Mouse (Mus musculus): ENCODE measurements around the gene Cygb.
"Not testable (repeated sequence)": the region's sequence is repeated elsewhere in the genome, so short reads cannot be mapped to it uniquely, and the experiment has no call there.

Cygb gene

DNA sequence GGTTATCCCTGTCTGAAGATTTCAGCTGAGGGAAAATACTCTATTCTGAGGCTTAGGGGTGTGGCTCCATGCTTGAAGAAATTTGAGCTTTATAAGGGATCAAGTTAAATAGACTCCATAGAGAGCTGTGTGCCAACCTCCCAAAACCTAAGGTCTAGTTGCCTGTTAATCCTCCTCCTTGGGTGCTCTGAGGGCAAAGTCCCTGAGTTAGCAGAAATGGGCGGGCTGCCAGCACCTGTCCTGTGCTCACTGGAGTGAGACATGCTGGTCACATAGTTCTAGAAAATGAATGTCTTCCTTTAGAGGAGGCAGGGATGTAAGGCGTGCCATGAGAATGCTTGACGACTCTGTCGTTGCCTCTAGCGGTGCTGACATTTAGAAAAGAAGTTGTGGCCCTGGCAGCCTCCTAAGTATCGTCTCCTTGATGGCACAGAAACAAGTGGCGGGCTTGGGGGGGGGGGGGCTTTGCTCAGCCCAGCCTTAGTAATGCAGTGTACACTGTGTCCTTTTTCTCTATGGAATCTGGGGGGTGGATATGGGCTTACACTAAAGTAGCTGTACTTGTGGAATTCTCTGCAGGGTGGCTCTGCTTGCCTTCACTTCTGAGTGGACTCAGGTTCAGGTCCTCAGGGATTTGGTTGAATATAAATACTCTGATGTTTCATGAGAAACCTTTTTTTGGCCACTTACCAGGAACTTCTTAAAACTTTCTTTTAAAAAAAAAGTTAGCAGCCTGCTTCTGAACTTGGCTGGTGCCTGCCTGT, 20.7 kb upstream of the Cygb start:
- DNase-seq (ENCODE audit: low read depth), result no peak

DNA sequence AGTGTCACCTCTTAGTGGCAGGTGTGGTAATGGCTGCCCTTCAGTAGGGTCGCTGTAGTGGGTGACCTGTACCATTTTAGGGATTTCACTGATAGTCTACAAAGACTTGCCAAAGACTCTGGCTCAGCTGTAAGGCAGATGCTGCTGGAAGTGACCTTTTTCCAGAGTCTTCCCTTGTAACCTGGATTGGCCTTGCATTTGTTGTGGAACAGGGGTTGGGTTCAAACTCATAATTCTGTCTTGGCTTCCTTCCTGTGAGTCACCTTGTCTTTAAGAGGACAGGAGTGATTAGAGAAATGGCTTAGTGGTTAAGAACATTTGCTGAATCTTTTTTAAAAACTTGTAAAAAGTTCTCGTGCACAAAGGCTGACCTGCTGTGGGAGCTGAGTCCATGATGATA, 19.3 kb upstream of the Cygb start:
- no peak for DNase-seq (ENCODE audit: low read depth)

DNA sequence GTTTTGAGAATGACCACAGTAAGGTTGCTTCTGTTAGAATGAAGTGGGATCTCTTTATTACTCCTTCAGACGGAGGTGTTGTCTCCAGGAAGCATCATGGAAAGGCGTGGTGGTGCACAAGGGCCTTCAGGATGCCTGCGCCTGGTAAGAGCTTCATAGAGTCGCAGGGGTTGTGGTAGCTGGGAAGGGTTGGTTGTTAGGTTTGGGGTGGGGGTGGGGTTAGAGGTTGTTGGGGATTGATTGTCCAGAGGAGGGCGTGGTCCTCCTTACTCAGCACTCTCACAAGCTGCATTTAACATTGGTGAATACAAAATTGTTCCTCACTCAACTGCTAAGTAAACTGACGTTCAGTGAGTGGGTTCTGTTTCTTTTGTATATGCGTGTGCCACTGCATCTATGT, 18.5 kb upstream of the Cygb start:
- DNase-seq (ENCODE audit: low read depth), result no peak

DNA sequence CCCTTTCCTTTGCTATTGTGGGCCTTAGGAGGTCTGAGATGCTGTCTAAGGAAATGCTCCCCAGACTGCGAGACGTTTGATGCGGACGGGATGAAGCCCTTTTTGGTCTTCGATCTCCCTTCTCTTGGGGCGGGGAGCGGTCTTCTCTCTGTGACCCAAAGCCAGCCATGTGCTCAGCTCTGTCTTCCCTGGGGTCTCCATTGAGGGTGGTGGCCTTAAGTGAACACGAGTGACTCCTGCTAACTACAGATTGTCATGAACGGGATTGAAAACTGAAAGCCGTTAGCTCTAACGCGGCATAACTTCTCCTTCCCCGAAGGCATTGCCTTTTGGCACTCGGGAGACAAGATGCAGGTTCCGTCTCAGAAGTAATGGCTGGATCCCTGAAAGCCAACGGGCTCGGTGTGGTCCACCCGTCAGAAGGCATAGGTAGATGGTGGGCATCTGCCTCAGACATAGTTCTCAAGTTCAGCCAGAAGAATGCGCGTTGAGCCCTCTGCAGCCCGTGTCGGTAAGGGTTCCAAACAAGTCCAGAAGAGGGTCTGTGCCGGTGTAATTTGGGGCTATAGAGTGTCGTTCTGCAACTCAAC, 17.8 kb upstream of the Cygb start:
- no peak for DNase-seq (ENCODE audit: low read depth)

DNA sequence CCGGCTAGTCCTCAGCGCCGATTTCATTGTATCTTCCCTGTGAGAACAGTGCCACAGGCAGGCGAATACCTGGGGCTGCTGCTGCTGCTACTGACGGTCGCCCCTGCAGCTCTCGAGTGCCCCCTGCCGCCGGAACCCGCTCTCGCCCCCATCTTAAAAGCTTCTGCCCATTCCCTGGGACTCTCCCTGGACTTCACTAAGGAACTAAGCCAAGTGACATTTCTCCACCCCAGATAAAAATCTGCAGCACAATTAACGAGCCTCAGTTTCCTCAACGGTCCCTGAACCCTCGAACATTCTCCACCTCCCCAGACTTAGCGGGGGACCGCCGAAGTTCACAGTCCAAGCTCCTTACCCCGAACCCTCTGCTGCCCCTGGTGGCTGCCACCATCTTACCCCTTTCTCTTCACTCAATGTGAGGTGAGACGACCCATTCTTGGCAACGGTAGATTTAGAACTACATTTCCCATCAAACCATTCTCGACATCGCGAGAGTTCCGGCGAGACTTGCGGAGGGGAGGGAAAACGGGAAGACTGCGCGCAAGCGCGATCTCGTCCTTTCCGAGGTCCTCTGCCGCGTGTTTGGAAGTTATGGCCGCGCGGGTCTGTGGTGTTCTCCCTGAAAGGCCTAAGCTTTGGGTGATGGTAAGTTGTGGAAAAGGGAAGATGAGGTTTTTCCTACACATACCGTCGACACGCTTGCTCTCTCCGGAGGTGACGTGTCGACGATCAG, 17.2 kb upstream of the Cygb start:
- DNase-seq (ENCODE audit: low read depth), result peak; percentile 100

- DNase-seq (ENCODE audit: low read depth), result no peak
Measured at GRCm38 (mm10) chr11:116670386-116670785, 16.3 kb upstream of the Cygb start.

DNA sequence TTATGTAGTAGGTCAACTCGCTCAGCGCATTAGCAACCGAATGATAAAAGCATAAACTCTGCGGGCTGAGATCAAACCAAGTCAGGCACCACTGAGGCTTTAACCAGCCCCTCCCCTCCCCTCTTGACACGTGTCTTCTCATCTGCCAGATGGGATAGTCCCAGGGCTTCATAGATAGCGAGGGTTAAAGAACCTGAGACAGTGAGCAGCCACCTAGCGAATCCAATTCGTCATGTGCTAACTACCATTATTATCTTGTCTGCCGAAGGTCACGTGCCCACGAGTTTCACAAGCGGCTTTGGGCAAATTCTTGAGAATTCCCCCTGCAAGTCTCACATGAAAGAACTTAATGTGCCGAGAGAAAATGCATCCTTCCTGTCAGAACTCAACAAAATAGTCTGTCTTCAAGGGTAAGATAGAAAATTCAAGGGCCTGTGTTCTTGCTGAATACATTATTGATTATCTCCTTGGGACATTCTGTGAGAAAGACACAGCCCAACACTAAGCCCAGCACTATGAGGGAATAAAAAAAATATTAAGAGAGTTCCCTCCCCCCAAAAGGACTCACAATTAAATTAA, 15.8 kb upstream of the Cygb start:
- DNase-seq (ENCODE audit: low read depth), result no peak

GRCm38 (mm10) chr11:116669316-116669715, 15.2 kb upstream of the Cygb start:
- no peak for DNase-seq (ENCODE audit: low read depth)

DNA sequence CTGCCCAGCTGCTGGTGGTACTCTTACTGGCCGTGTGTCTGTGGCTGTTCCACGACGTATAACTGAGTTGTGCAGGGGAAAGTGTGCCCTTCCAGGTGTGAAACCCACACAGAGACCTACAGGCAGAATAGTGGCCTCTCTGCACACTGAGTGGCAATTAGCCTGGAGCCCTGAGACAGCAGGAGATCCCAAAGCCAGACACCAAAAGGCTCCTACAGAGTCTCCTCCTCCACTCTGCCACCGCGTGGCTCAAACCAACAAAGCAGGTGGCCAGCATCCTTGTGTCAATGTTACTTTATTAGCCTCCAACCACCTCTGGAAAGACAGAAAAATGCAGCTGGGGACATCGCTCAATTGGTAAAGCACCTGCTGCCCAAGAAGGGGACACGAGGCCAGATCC, 14.7 kb upstream of the Cygb start:
- DNase-seq (ENCODE audit: low read depth), result no peak

DNA sequence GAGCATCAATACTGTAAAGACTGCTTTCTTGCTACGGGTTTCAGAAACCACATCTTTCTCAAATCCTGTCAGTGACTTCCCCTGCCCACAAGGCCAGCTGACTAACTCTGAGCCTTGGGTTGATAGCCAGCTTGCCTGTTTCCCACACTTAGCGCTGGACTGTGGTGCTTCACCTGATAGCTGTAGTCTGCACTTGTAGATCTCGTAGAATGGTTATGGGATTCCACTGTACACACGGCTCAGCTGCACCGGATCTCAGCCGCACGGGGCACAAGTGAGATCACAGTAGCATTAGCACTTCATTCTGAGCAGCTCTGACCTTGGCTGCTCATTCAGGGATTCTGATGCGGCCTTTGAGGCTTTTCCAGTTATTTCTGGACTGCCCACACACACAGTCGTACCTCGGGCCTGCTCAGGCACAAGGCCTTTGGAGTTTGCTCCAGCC, 14.3 kb upstream of the Cygb start:
- no peak for DNase-seq (ENCODE audit: low read depth)

GRCm38 (mm10) chr11:116667930-116668329, 13.8 kb upstream of the Cygb start:
- DNase-seq (ENCODE audit: low read depth), result no peak

- DNase-seq (ENCODE audit: low read depth), result not testable (repeated sequence)
Measured at GRCm38 (mm10) chr11:116667012-116667411, 12.9 kb upstream of the Cygb start.

DNA sequence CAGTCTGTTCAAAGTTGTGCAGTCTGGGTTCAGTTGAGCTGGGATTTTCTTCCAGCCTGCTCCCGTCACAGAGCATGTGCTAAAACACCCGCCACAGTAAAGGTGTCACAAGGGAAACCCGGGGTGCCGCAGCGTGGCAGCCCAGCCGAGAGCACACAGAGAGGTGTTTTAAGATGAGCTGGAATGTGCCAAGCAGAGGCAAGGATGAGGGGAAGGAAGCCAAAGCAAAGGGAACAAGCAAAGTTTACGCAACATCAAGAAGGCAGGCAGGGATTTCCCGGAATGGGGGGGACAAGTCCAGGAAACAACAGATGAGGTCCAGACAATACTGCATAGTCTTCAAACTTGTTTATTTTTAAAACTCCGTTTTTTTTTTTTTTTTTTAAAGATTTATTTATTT, 12.5 kb upstream of the Cygb start:
- no peak for DNase-seq (ENCODE audit: low read depth)

DNA sequence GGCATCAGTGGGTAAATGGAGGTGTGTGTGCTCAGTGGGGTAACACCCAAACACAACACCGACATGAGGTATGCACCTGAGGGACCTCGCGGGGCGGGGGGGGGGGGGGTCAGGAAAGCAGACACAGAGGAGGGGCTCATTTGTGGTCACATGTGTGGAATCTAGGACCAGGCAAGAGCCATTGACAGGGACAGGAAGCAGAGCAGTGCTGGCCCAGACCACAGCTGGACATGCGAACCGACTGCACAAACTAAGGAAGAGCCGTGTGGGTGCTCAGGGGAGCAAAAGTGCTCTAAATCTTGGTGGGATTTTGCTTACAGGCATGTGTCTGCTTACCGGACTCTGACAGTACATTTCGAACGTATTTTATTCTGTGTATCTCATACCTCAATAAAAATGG, 11.2 kb upstream of the Cygb start:
- no peak for DNase-seq (ENCODE audit: low read depth)

DNA sequence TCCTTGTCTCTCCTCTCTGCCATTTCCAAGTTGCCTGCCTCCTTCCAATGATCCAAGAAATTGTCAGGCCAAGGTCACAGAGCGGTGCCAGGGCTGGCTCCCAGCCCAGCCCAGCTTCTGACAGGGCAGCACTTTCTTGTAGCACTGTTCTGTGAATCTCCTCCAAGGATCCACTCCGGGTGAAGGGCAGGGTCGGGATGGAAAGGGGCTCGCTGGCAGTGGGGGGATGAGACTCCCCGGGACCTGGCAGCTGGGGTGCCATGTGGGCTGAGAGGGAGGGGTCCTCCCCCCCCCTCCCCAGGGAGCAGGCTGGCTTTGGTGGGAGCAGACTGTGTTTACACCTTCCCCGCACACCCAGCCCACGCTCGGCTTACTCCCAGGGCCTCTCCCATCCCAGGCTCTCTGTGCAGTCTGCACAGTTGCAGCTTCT, 7.8 kb upstream of the Cygb start:
- DNase-seq (ENCODE audit: low read depth), result no peak

DNA sequence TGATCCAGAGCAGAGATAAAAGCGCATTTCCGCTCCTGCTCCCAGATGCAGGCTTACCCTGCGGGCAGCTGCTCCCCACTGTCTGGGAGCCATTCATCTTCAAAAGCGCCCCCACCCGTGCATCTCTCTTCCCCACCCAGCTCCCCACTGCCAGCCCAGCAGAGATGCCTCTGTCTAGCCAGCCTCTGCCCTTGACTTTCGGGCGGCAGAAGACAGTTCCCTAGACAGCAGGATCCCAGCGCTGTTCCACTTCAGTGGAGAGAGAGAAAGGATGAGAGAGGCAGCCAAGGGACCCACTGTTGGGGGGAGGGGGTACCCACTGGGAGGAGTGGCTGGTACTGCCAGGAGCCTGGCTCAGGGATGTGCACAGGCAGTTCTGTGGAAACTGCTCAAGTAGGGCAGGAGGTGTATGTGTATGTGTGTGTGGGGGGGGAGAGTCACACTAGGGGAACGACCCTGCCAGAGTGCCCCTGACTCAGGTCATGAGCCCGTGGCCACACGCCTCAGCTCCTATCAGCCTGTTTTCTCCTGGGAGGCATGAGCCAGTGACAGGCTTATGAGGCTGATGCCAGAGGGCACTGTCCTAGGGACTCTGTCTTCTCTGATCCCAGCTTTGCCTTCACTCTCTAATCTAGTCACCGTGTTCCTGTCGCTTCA, 7.3 kb upstream of the Cygb start:
- DNase-seq (ENCODE audit: low read depth), result no peak

- no peak for DNase-seq (ENCODE audit: low read depth)
Measured at GRCm38 (mm10) chr11:116660181-116660580, 6.1 kb upstream of the Cygb start.

DNA sequence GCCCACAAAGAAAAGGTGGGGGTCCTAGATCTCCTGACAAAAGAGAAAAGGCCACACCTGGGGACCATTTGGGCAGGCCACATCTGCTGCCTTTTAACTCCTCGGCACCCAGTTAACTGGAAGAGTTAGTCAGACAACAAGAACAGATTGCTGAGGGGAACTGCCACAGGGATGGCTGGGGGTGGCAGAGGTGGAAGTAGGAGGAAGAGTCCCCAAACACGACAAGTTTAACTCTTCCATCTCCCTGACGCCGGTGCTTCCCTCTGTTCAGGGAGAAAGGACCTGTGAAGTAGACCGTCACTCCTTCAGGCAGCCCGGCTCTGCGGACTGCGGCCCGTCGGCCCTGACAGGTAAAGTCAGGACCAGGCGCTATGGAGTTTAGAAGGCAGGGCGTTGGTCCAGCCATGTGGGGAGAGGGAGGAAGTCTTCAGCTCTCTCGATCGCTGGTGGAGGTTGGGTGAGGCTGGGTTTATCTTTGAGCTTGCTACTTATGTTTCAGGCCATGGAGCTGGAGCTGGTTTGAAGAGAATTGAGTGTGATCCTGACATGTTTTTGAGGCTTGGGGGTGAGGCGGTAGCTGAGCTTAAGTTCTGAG, 5.0 kb upstream of the Cygb start:
- no peak for DNase-seq (ENCODE audit: low read depth)

- DNase-seq (ENCODE audit: low read depth), result no peak
Measured at GRCm38 (mm10) chr11:116658238-116658637, 4.1 kb upstream of the Cygb start.

- peak; percentile 78 for DNase-seq (ENCODE audit: low read depth)
Measured at GRCm38 (mm10) chr11:116657311-116658223, 3.5 kb upstream of the Cygb start.

All from c-Kit-positive CD71-negative TER-119-negative erythroid progenitor cells, embryonic 14.5 days (primary cell).